Mouse (Mus musculus) heart, embryonic 15.5 days (tissue): ENCODE results near the gene Cldn4. TPM values are rescaled to one million over a fixed set of nuclear protein-coding genes. Genes with fewer than 3 reads are reported as not detected.
"Not testable (repeated sequence)": the region's sequence is repeated elsewhere in the genome, so short reads cannot be mapped to it uniquely, and the experiment has no call there.

Experiments used
- ATAC-seq: fragments of 200-750 bp; cut with Nextera tagmentation; replicated peaks from 2 replicates; pipeline ENCODE4 v1.8.0; 2017; ENCODE audit warnings: low read depth, moderate TSS enrichment; ENCODE audit not compliant: insufficient number of reproducible peaks, insufficient read depth, low FRiP score
- H3K27ac ChIP-seq: fragments of 300-500 bp; sonication (generic); 2 replicates; pipeline ENCODE4 v1.5.1; 2015; ENCODE audit warnings: mild to moderate bottlenecking, inconsistent platforms
- H3K27me3 ChIP-seq: fragments of 300-500 bp; sonication (generic); 2 replicates; pipeline ENCODE4 v1.6.1; 2015; ENCODE audit warnings: inconsistent platforms
- H3K36me3 ChIP-seq: fragments of 300-500 bp; sonication (generic); 2 replicates; pipeline ENCODE4 v1.6.1; 2015; ENCODE audit warnings: mild to moderate bottlenecking, inconsistent platforms
- H3K4me1 ChIP-seq: fragments of 300-500 bp; sonication (generic); replicated peaks from 2 replicates; pipeline ENCODE4 v1.6.1; 2015; ENCODE audit warnings: inconsistent platforms
- H3K4me2 ChIP-seq: fragments of 300-500 bp; sonication (generic); 2 replicates; pipeline ENCODE4 v1.6.1; 2015; ENCODE audit warnings: inconsistent platforms, mild to moderate bottlenecking, moderate library complexity
- H3K4me3 ChIP-seq: fragments of 300-500 bp; sonication (generic); 2 replicates; pipeline ENCODE4 v1.5.1; 2015; ENCODE audit warnings: mild to moderate bottlenecking, inconsistent platforms
- H3K9ac ChIP-seq: fragments of 300-500 bp; sonication (generic); 2 replicates; pipeline ENCODE4 v1.6.1; 2015; ENCODE audit warnings: mild to moderate bottlenecking, inconsistent platforms
- H3K9me3 ChIP-seq: fragments of 300-500 bp; sonication (generic); replicated peaks from 2 replicates; pipeline ENCODE4 v1.6.1; 2016; ENCODE audit warnings: inconsistent platforms
- WGBS: fragments of 180-500 bp; shearing (Covaris S2); methylation state at CpG from one replicate; pipeline ENCODE4 v1.1.7; 2015; ENCODE audit warnings: mixed read lengths; 5-methylcytosine and 5-hydroxymethylcytosine counted together
- polyA plus RNA-seq: library from polyadenylated mRNA; unstranded; fragments of >200 nt; fragmentation: Nextera tagmentation; extraction: Ambion mirVana; gene quantifications from 2 replicates; pipeline ENCODE4 v1.2.1, GENCODE M21; 2015

The Cldn4 gene
- polyA plus RNA-seq, 1 experiment from 2014 or later: 1.1 TPM

GRCm38 (mm10) chr5:134941472-134942209 is 5.1 kb downstream of the Cldn4 start:
- WGBS: 77% methylated on average over 14 of the region's 14 CpGs
- H3K27me3 ChIP-seq: peaks cover 14% of the 10 kb centered on the region
- no peak overlapping the region for H3K4me3 ChIP-seq
- no peak overlapping the region for H3K9ac ChIP-seq
- no peak overlapping the region for H3K27ac ChIP-seq
- H3K36me3 ChIP-seq: no peaks in the 10 kb centered on the region
- no peaks in the 10 kb centered on the region for H3K9me3 ChIP-seq
- no peak overlapping the region for H3K4me2 ChIP-seq
- H3K4me1 ChIP-seq: peaks cover 7% of the 10 kb centered on the region
- no peak for ATAC-seq

GRCm38 (mm10) chr5:134939554-134939953 is 7.2 kb downstream of the Cldn4 start:
- H3K27me3 ChIP-seq, H3K9me3 ChIP-seq, H3K4me2 ChIP-seq, H3K4me3 ChIP-seq, H3K9ac ChIP-seq, H3K4me1 ChIP-seq, H3K36me3 ChIP-seq, H3K27ac ChIP-seq, ATAC-seq: not testable (repeated sequence)
- WGBS: 67% methylated on average over 2 of the region's 7 CpGs

- 84% methylated on average over 3 of the region's 3 CpGs for WGBS
- H3K4me2 ChIP-seq: no peak overlapping the region
- H3K4me1 ChIP-seq: no peaks in the 10 kb centered on the region
- H3K36me3 ChIP-seq: no peaks in the 10 kb centered on the region
- ATAC-seq: no peak
- no peaks in the 10 kb centered on the region for H3K27me3 ChIP-seq
- no peak overlapping the region for H3K27ac ChIP-seq
- no peak overlapping the region for H3K9ac ChIP-seq
- no peaks in the 10 kb centered on the region for H3K9me3 ChIP-seq
- H3K4me3 ChIP-seq: no peak overlapping the region
These were observed 7.7 kb downstream of the Cldn4 start for GRCm38 (mm10) chr5:134939069-134939468.

DNA sequence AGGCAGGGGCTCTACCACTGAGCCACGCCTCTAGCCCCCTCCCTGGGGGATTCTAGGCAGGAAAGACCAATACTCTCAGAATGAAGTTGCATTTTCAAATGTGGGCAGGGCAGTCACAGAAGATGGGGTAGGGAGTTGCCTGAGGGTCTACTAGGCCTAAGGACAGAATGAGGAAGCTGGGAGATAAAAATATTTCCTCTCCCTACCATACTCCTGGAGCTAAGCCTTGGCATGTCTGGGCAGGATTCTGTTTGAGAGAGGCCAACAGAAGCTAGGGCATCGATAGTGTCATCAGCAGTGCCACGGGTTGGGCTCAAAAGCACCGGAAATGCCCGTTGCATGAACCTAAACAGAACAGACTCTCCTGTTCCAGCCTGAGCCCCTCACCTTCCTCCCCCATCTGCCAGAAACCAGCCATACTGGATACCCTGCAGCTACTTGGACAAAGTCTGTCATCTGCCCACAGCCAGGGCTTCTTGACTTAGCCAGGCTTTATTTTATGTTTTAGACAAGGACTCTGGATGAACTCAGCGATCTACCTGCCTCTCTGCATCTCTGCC is 10.0 kb downstream of the Cldn4 start:
- Histone ChIP-seq H3K36me3 (no peaks in the 10 kb centered on the region), H3K9ac (no peak overlapping the region), H3K4me1 (0 out of 2 replicates have a peak, but pooled peaks cover 5% of the 10 kb centered on the region), H3K4me3 (no peak overlapping the region), H3K27ac (no peak overlapping the region), H3K27me3 (no peaks in the 10 kb centered on the region), H3K9me3 (no peaks in the 10 kb centered on the region), H3K4me2 (no peak overlapping the region)
- no peak for ATAC-seq
- WGBS: 80% methylated on average over 6 of the region's 6 CpGs

DNA sequence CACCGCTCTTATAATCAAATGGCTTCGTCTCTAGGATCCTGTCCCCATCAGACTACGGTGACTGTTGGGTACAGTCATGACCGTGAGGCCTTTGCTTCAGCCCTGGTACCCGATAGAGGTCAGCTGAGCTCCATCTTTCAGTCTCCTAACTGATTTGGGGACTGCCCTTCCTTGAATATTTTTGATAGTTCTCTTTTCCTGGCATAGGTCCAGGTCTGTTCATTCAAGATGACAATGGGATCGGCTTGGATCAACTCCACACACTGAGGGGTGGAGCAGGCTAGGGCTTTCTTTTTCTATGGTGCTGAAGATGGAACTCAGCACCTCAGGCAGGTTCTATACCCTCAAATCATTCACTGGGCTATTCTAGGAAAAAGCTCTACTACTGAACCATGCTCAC is 10.7 kb downstream of the Cldn4 start:
- WGBS: 85% methylated on average over 6 of the region's 6 CpGs
- ATAC-seq: no peak

DNA sequence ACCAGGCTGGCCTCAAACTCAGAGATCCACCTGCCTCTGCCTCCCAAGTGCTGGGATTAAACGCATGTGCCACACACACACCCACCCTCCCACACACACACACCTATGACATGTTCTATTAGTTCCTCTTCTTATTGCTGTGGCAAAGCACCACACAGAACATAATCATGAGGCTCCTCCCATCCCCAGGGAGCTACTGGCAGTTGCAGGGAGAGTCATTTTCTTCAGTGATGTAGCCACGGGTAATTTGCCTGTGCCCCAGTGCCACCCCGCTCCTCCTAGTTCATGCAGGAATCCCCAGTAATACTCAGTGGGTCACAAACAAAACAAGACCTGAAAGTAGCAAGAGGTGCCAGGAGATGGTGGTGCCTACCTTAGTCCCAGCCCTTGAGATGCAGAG is 12.1 kb downstream of the Cldn4 start:
- H3K27me3 ChIP-seq: no peaks in the 10 kb centered on the region
- no peak overlapping the region for H3K4me2 ChIP-seq
- H3K4me1 ChIP-seq: 0 out of 2 replicates have a peak, but pooled peaks cover 5% of the 10 kb centered on the region
- no peak overlapping the region for H3K9ac ChIP-seq
- no peak for ATAC-seq
- 90% methylated on average over 3 of the region's 3 CpGs for WGBS
- no peaks in the 10 kb centered on the region for H3K9me3 ChIP-seq
- H3K4me3 ChIP-seq: no peak overlapping the region
- H3K36me3 ChIP-seq: no peaks in the 10 kb centered on the region
- H3K27ac ChIP-seq: no peak overlapping the region

More for the DNA sequence above, 10.7 kb downstream of the Cldn4 start:
- Histone ChIP-seq H3K9me3 (no peaks in the 10 kb centered on the region), H3K27ac (no peak overlapping the region), H3K4me2 (no peak overlapping the region), H3K4me1 (0 out of 2 replicates have a peak, but pooled peaks cover 5% of the 10 kb centered on the region), H3K27me3 (no peaks in the 10 kb centered on the region), H3K9ac (no peak overlapping the region), H3K36me3 (no peaks in the 10 kb centered on the region), H3K4me3 (no peak overlapping the region)

- not testable (repeated sequence) for H3K4me1 ChIP-seq, ATAC-seq, H3K9me3 ChIP-seq, H3K36me3 ChIP-seq, H3K27me3 ChIP-seq, H3K4me3 ChIP-seq, H3K9ac ChIP-seq, H3K27ac ChIP-seq, H3K4me2 ChIP-seq
- 93% methylated on average over 5 of the region's 5 CpGs for WGBS
These were observed 13.0 kb downstream of the Cldn4 start for GRCm38 (mm10) chr5:134933686-134934085.

GRCm38 (mm10) chr5:134933281-134933680 is 13.5 kb downstream of the Cldn4 start:
- H3K36me3 ChIP-seq: no peaks in the 10 kb centered on the region
- no peak overlapping the region for H3K9ac ChIP-seq
- H3K4me2 ChIP-seq: peak overlapping the region; percentile 75; the same call in 1 of the 2 replicates

GRCm38 (mm10) chr5:134932903-134933276 is 13.8 kb downstream of the Cldn4 start:
- Histone ChIP-seq H3K36me3 (no peaks in the 10 kb centered on the region), H3K9ac (peak overlapping the region; percentile 61), H3K4me1 (0 out of 2 replicates have a peak, but pooled peaks cover 5% of the 10 kb centered on the region)

More at GRCm38 (mm10) chr5:134933281-134933680, 13.5 kb downstream of the Cldn4 start:
- no peaks in the 10 kb centered on the region for H3K9me3 ChIP-seq
- no peak for ATAC-seq
- peak overlapping the region; percentile 58; the same call in 1 of the 2 replicates for H3K4me3 ChIP-seq
- H3K4me1 ChIP-seq: 0 out of 2 replicates have a peak, but pooled peaks cover 5% of the 10 kb centered on the region
- no peaks in the 10 kb centered on the region for H3K27me3 ChIP-seq
- WGBS: 84% methylated on average over 8 of the region's 8 CpGs
- no peak overlapping the region for H3K27ac ChIP-seq

DNA sequence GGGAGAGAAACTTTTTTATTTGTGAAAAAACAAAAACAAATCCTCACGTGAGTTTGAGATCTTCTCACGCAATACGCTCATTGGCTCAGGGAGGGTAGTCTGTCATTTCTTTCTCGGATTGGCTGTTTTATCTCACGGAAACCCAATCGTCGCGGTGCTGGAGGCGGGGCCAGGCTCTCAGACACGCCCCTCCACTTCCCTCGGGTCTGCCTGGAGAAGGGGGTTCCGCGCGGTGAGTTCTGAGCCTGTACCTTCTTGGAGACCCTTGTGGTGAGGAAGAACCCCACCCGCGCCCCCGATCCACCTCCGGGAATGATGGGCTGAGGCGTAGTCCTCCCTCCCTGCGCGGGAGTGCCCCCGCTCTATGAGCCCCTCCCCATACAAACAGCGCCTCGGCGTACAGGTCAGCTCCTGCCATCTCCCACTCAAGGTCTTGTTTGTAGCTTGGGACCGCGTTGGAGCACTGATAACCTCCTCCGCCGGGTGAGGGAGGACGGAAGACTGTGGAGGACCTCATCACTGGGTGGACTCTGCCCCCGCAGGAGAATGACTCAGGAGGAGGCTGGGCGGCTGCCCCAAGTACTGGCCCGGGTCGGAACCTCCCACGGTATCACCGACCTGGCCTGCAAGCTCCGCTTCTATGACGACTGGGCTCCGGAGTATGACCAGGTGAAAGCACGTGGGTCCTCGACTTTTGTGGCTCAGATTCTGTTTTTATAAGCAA is 14.4 kb downstream of the Cldn4 start, which contains the start of gene Mettl27:
Gene Mettl27 (plus strand): TSS at position 190 of the 724 bp plus-strand sequence.
- Histone ChIP-seq H3K4me3 (peak within 1 kb of the TSS; percentile 58), H3K9ac (peak within 1 kb of the TSS; percentile 61), H3K27me3 (no peaks in the 10 kb centered on the region), H3K9me3 (no peaks in the 10 kb centered on the region), H3K4me2 (peak within 1 kb of the TSS; percentile 75), H3K36me3 (no peaks in the 10 kb centered on the region), H3K4me1 (0 out of 2 replicates have a peak, but pooled peaks cover 5% of the 10 kb centered on the region), H3K27ac (peak within 1 kb of the TSS; percentile 38)
- 0% methylated on average over 41 of the region's 41 CpGs for WGBS
- peak; percentile 92 for ATAC-seq

More at GRCm38 (mm10) chr5:134932903-134933276, 13.8 kb downstream of the Cldn4 start:
- Histone ChIP-seq H3K9me3 (no peaks in the 10 kb centered on the region), H3K27me3 (no peaks in the 10 kb centered on the region), H3K4me3 (peak overlapping the region; percentile 58), H3K27ac (no peak overlapping the region), H3K4me2 (peak overlapping the region; percentile 75)
- 45% methylated on average over 9 of the region's 9 CpGs for WGBS
- peak; percentile 54 for ATAC-seq

- 87% methylated on average over 2 of the region's 2 CpGs for WGBS
- Histone ChIP-seq H3K4me2 (no peak overlapping the region), H3K27me3 (peaks cover 3% of the 10 kb centered on the region; the same call in 1 of the 2 replicates), H3K9me3 (no peaks in the 10 kb centered on the region), H3K36me3 (no peaks in the 10 kb centered on the region), H3K4me1 (0 out of 2 replicates have a peak, but pooled peaks cover 5% of the 10 kb centered on the region), H3K4me3 (no peak overlapping the region), H3K9ac (no peak overlapping the region), H3K27ac (no peak overlapping the region)
- no peak for ATAC-seq
These were observed 16.7 kb downstream of the Cldn4 start for GRCm38 (mm10) chr5:134929988-134930387.
